Mouse (Mus musculus) heart, postnatal 0 days (tissue): ENCODE data around the gene Olfr1447. TPM values are rescaled to one million over a fixed set of nuclear protein-coding genes. Genes with fewer than 3 reads are reported as not detected.

Experiments used
- ATAC-seq: fragments of 200-750 bp; cut with Nextera tagmentation; 2 replicates; pipeline ENCODE4 v1.8.0; 2017; ENCODE audit warnings: low read depth, moderate number of reproducible peaks, moderate library complexity; ENCODE audit not compliant: insufficient read depth
- DNase-seq: peaks from one replicate; pipeline ENCODE4 v3.0.0-alpha.2; 2016; ENCODE audit warnings: low spot score
- H3K27ac ChIP-seq: fragments of 300-500 bp; sonication (generic); 2 replicates; pipeline ENCODE4 v1.5.1; 2014; ENCODE audit warnings: low read depth, mild to moderate bottlenecking
- H3K27me3 ChIP-seq: fragments of 300-500 bp; sonication (generic); 2 replicates; pipeline ENCODE4 v1.6.1; 2014; ENCODE audit warnings: low read length, mixed read lengths; ENCODE audit not compliant: control insufficient read depth, insufficient read depth
- H3K36me3 ChIP-seq: fragments of 300-500 bp; sonication (generic); replicated peaks from 2 replicates; pipeline ENCODE4 v1.6.1; 2014; ENCODE audit warnings: low read length, mixed read lengths; ENCODE audit not compliant: control insufficient read depth, insufficient read depth
- H3K4me1 ChIP-seq: fragments of 300-500 bp; sonication (generic); 2 replicates; pipeline ENCODE4 v1.6.1; 2014; ENCODE audit warnings: antibody characterized with exemption; ENCODE audit not compliant: control insufficient read depth, insufficient read depth
- H3K4me2 ChIP-seq: fragments of 300-500 bp; sonication (generic); 2 replicates; pipeline ENCODE4 v1.6.1; 2014; ENCODE audit warnings: low read depth, mild to moderate bottlenecking, low read length, moderate library complexity
- H3K4me3 ChIP-seq: fragments of 300-500 bp; sonication (generic); 2 replicates; pipeline ENCODE4 v1.5.1; 2014; ENCODE audit warnings: low read depth, low read length
- H3K9ac ChIP-seq: fragments of 300-500 bp; sonication (generic); replicated peaks from 2 replicates; pipeline ENCODE4 v1.6.1; 2014; ENCODE audit warnings: low read depth, low read length, mixed read lengths
- H3K9me3 ChIP-seq: fragments of 300-500 bp; sonication (generic); replicated peaks from 2 replicates; pipeline ENCODE4 v1.6.1; 2016; ENCODE audit warnings: low read length; ENCODE audit not compliant: control insufficient read depth
- CTCF ChIP-seq: IDR thresholded peaks from 2 replicates; pipeline ENCODE4 v1.5.1; 2016; ENCODE audit warnings: antibody characterized with exemption, control low read depth, low read depth
- EP300 ChIP-seq: IDR thresholded peaks from 2 replicates; pipeline ENCODE4 v1.6.1; 2016; ENCODE audit warnings: antibody characterized with exemption, low read depth
- WGBS: fragments of 180-500 bp; shearing (Covaris S2); extraction: QIAGEN DNeasy Blood & Tissue Kit; methylation state at CpG from one replicate; pipeline ENCODE4 v1.1.7; 2014; 5-methylcytosine and 5-hydroxymethylcytosine counted together
- polyA plus RNA-seq: library from polyadenylated mRNA; unstranded; fragments of >200 nt; fragmentation: Nextera tagmentation; extraction: Ambion mirVana; gene quantifications from 2 replicates; pipeline ENCODE4 v1.2.1, GENCODE M21; 2015
- total RNA-seq: library from RNA; depleted of rRNA; stranded (reverse); fragments of >200 nt; gene quantifications from 2 replicates; pipeline ENCODE4 v1.2.3, GENCODE M21; 2014; ENCODE audit warnings: low replicate concordance; rRNA removed

Olfr1447 gene
- total and polyA plus RNA-seq, 2 experiments from 2014 or later, result not detected

- 33% methylated on average over 1 of the region's 1 CpGs for WGBS
- no peaks in the 10 kb centered on the region for H3K27me3 ChIP-seq
- no peaks in the 10 kb centered on the region for H3K36me3 ChIP-seq
- no peak within 1 kb of the TSS for H3K4me2 ChIP-seq
- ATAC-seq (no peak), DNase-seq (no peak)
- H3K4me3 ChIP-seq, result no peak within 1 kb of the TSS
- TF ChIP-seq EP300 (no peak), CTCF (no peak)
- no peak within 1 kb of the TSS for H3K27ac ChIP-seq
- H3K9ac ChIP-seq, result no peak within 1 kb of the TSS
- no peaks in the 10 kb centered on the region for H3K9me3 ChIP-seq
- H3K4me1 ChIP-seq, result no peaks in the 10 kb centered on the region
Measured at GRCm38 (mm10) chr19:12856983-12857382, 46.6 kb downstream of the Olfr1447 start, which contains the start of gene Olfr1444. Olfr1444 (plus strand) TSS chr19:12857283.

Other genes with a start within 250 kb of the Olfr1447 start
- gene Olfr1442, start 233.3 kb downstream of the Olfr1447 start, total RNA-seq, result not detected in 2 replicates
- not detected in 2 replicates for gene Olfr1442, start 233.3 kb downstream of the Olfr1447 start, polyA plus RNA-seq
- not detected in 2 replicates for gene Olfr1443, start 225.6 kb downstream of the Olfr1447 start, total RNA-seq
- gene Olfr1443, start 225.6 kb downstream of the Olfr1447 start, polyA plus RNA-seq, result not detected in 2 replicates
- gene Keg1, start 208.0 kb downstream of the Olfr1447 start, total RNA-seq, result not detected in 2 replicates
- not detected in 2 replicates for gene Keg1, start 208.0 kb downstream of the Olfr1447 start, polyA plus RNA-seq
- gene Cntf, start 138.1 kb downstream of the Olfr1447 start, total RNA-seq, result 1.2 TPM in 1 of 2 replicates, not detected in the other
- gene Cntf, start 138.1 kb downstream of the Olfr1447 start, polyA plus RNA-seq, result 0.98 and 1.2 TPM in 2 replicates
- gene Zfp91, start 107.6 kb downstream of the Olfr1447 start, total RNA-seq, result 43.6 and 48.2 TPM in 2 replicates
- 8.6 and 9.5 TPM in 2 replicates for gene Zfp91, start 107.6 kb downstream of the Olfr1447 start, polyA plus RNA-seq
- 0.27 and 1.3 TPM in 2 replicates for gene Lpxn, start 107.5 kb downstream of the Olfr1447 start, total RNA-seq
- gene Lpxn, start 107.5 kb downstream of the Olfr1447 start, polyA plus RNA-seq, result 0.89 and 1.0 TPM in 2 replicates
- gene Gm5244, start 57.1 kb downstream of the Olfr1447 start, total RNA-seq, result not detected in 2 replicates
- not detected in 2 replicates for gene Gm5244, start 57.1 kb downstream of the Olfr1447 start, polyA plus RNA-seq
- not detected in 2 replicates for gene Olfr1444, start 46.5 kb downstream of the Olfr1447 start, total RNA-seq
- not detected in 2 replicates for gene Olfr1444, start 46.5 kb downstream of the Olfr1447 start, polyA plus RNA-seq
- gene Olfr1445, start 19.9 kb downstream of the Olfr1447 start, total RNA-seq, result not detected in 2 replicates
- gene Olfr1445, start 19.9 kb downstream of the Olfr1447 start, polyA plus RNA-seq, result not detected in 2 replicates
- gene Olfr1446, start 10.2 kb downstream of the Olfr1447 start, total RNA-seq, result not detected in 2 replicates
- not detected in 2 replicates for gene Olfr1446, start 10.2 kb downstream of the Olfr1447 start, polyA plus RNA-seq
- not detected in 2 replicates for gene Olfr1448, start 20.7 kb upstream of the Olfr1447 start, total RNA-seq
- not detected in 2 replicates for gene Olfr1448, start 20.7 kb upstream of the Olfr1447 start, polyA plus RNA-seq
- gene Olfr1449, start 27.1 kb upstream of the Olfr1447 start, total RNA-seq, result not detected in 2 replicates
- gene Olfr1449, start 27.1 kb upstream of the Olfr1447 start, polyA plus RNA-seq, result not detected in 2 replicates
- not detected in 2 replicates for gene Olfr1450, start 46.5 kb upstream of the Olfr1447 start, total RNA-seq
- not detected in 2 replicates for gene Olfr1450, start 46.5 kb upstream of the Olfr1447 start, polyA plus RNA-seq
- not detected in 2 replicates for gene Olfr1451, start 91.3 kb upstream of the Olfr1447 start, total RNA-seq
- gene Olfr1451, start 91.3 kb upstream of the Olfr1447 start, polyA plus RNA-seq, result not detected in 2 replicates
- not detected in 2 replicates for gene Olfr1453, start 124.6 kb upstream of the Olfr1447 start, total RNA-seq
- not detected in 2 replicates for gene Olfr1453, start 124.6 kb upstream of the Olfr1447 start, polyA plus RNA-seq
- not detected in 2 replicates for gene Olfr1454, start 156.9 kb upstream of the Olfr1447 start, total RNA-seq
- not detected in 2 replicates for gene Olfr1454, start 156.9 kb upstream of the Olfr1447 start, polyA plus RNA-seq
- not detected in 2 replicates for gene Olfr1457, start 194.1 kb upstream of the Olfr1447 start, total RNA-seq
- not detected in 2 replicates for gene Olfr1457, start 194.1 kb upstream of the Olfr1447 start, polyA plus RNA-seq
- gene Olfr1458, start 203.0 kb upstream of the Olfr1447 start, total RNA-seq, result not detected in 2 replicates
- not detected in 2 replicates for gene Olfr1458, start 203.0 kb upstream of the Olfr1447 start, polyA plus RNA-seq
- not detected in 2 replicates for gene Olfr1459, start 245.8 kb upstream of the Olfr1447 start, total RNA-seq
- not detected in 2 replicates for gene Olfr1459, start 245.8 kb upstream of the Olfr1447 start, polyA plus RNA-seq